Mouse (Mus musculus) heart, adult 2 months (tissue): ENCODE measurements at regions not wholly inside any gene's neighbourhood (a gene's known extent, or its start where the extent isn't known, plus 50 kb on each side); places are given as distances from the start of the nearest gene placed in this dataset.

Source experiments
- CTCF ChIP-seq: fragments of 200-600 bp; IDR thresholded peaks from 2 replicates; pipeline ENCODE4 v1.8.1; 2022; ENCODE audit warnings: antibody characterized with exemption, mild to moderate bottlenecking, moderate library complexity
- POLR2A ChIP-seq: fragments of 200-500 bp; IDR thresholded peaks from 2 replicates; pipeline ENCODE4 v1.6.1; 2011; ENCODE audit warnings: mild to moderate bottlenecking, low read depth, low read length, control low read depth; ENCODE audit not compliant: insufficient read depth

GRCm38 (mm10) chr1:105083551-105084103 lies 272.9 kb downstream of the Rnf152 start:
- TF ChIP-seq POLR2A (no peak), CTCF (no peak)
